Mouse (Mus musculus): ENCODE results near the gene Ano2. TPM values are rescaled to one million over a fixed set of nuclear protein-coding genes. Genes with fewer than 3 reads are reported as not detected.

Gene Ano2
- polyA plus RNA-seq, 1 experiment from 2014 or later = 0.12 TPM

DNA sequence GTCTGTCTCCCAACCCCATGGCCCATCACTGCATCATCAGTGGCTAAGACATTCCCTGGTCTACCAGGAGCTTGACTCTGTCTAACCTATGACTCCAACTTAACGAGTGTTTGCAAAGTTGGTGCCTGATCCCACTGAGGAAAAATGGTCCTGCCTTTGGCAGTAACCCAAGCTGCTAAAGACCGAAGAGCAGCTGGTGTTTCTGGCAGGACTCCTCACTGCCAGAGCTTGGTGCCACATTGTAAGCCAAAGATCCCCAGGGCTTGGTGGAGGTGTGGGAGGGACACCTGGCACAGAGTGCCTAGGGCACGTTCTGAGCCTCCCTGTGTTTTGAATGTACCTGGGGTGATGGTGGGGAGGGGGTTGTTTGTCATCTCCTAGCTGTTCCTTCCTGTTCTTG, 232.5 kb downstream of the Ano2 start:
- no peak for ATAC-seq (ENCODE audit: extremely low read depth, insufficient number of reproducible peaks, low FRiP score, low TSS enrichment)
- WGBS = 60% methylated on average over 3 of the region's 3 CpGs

GRCm38 (mm10) chr6:125924979-125925378, 234.8 kb downstream of the Ano2 start:
- Histone ChIP-seq H3K4me2 (no peak overlapping the region), H3K9me3 (no peaks in the 10 kb centered on the region), H3K27me3 (replicated peaks) (no peaks in the 10 kb centered on the region), H3K36me3 (no peaks in the 10 kb centered on the region), H3K4me1 (peaks cover 3% of the 10 kb centered on the region; the same call in 1 of the 2 replicates), H3K27ac (replicated peaks) (no peak overlapping the region), H3K9ac (no peak overlapping the region), H3K4me3 (no peak overlapping the region)
- WGBS = 66% methylated on average over 2 of the region's 2 CpGs
- ATAC-seq (ENCODE audit: extremely low read depth, insufficient number of reproducible peaks, low FRiP score, low TSS enrichment) = no peak

More for the DNA sequence above, 232.5 kb downstream of the Ano2 start:
- peaks cover 3% of the 10 kb centered on the region; the same call in 1 of the 2 replicates for H3K4me1 ChIP-seq
- H3K4me3 ChIP-seq = no peak overlapping the region
- H3K36me3 ChIP-seq = no peaks in the 10 kb centered on the region
- no peak overlapping the region for H3K27ac ChIP-seq (replicated peaks)
- no peak overlapping the region for H3K9ac ChIP-seq
- H3K27me3 ChIP-seq (replicated peaks) = no peaks in the 10 kb centered on the region
- H3K9me3 ChIP-seq = no peaks in the 10 kb centered on the region
- H3K4me2 ChIP-seq = no peak overlapping the region

DNA sequence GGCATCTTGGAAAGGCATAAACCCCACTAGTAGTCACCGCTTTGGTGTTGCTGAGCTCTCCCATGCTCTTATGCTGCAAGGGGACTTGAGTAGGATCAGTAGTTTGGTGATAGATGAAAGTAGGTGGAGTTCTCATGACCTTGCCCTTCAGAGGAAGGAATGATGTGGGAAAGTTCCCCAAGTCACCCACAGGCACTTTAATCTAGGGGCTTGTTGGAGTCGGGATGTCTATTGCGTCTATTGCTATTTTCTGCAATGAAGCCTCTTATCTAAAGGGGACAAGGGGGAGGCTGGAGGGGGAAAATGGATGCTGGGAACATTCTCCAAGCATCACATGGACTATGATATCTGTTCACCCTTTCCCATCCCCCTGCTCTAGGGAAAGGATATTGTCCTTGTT, 235.6 kb downstream of the Ano2 start:
- Histone ChIP-seq H3K4me1 (peaks cover 3% of the 10 kb centered on the region; the same call in 1 of the 2 replicates), H3K4me3 (no peak overlapping the region), H3K9me3 (no peaks in the 10 kb centered on the region), H3K27ac (replicated peaks) (no peak overlapping the region), H3K9ac (no peak overlapping the region), H3K4me2 (no peak overlapping the region), H3K27me3 (replicated peaks) (no peaks in the 10 kb centered on the region), H3K36me3 (no peaks in the 10 kb centered on the region)
- ATAC-seq (ENCODE audit: extremely low read depth, insufficient number of reproducible peaks, low FRiP score, low TSS enrichment) = no peak
- WGBS = 62% methylated on average over 3 of the region's 3 CpGs

DNA sequence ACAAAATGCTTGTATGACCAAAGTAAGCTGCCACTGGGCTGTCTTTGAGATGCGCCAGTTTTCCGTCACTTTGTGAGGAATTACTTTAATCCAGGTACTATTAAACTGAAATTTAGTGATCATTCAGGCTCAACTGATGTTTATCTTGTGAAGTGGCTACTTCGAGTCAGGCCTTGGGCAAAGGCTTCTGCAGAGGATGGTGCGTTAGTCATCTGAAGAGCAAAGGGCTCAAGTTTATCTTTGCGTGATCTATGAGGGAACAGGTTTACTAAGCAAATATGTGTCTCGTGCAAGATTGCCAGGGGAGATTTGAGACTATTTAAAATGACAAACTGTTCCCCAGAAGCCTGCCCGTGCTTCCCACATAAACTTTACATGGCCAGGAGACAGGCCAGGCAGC, 241.7 kb downstream of the Ano2 start:
- no peaks in the 10 kb centered on the region for H3K36me3 ChIP-seq
- H3K27ac ChIP-seq (replicated peaks) = no peak overlapping the region
- no peak overlapping the region for H3K4me3 ChIP-seq
- ATAC-seq (ENCODE audit: extremely low read depth, insufficient number of reproducible peaks, low FRiP score, low TSS enrichment) = no peak
- no peaks in the 10 kb centered on the region for H3K4me1 ChIP-seq
- no peak overlapping the region for H3K9ac ChIP-seq
- no peaks in the 10 kb centered on the region for H3K9me3 ChIP-seq
- WGBS = 72% methylated on average over 7 of the region's 7 CpGs
- H3K4me2 ChIP-seq = no peak overlapping the region
- H3K27me3 ChIP-seq (replicated peaks) = no peaks in the 10 kb centered on the region

- H3K27me3 ChIP-seq (replicated peaks) = no peaks in the 10 kb centered on the region
- H3K36me3 ChIP-seq = no peaks in the 10 kb centered on the region
- H3K4me2 ChIP-seq = no peak overlapping the region
- no peaks in the 10 kb centered on the region for H3K4me1 ChIP-seq
- no peak for ATAC-seq (ENCODE audit: extremely low read depth, insufficient number of reproducible peaks, low FRiP score, low TSS enrichment)
- H3K9me3 ChIP-seq = no peaks in the 10 kb centered on the region
- H3K9ac ChIP-seq = no peak overlapping the region
- H3K27ac ChIP-seq (replicated peaks) = no peak overlapping the region
- no peak overlapping the region for H3K4me3 ChIP-seq
- 15% methylated on average over 3 of the region's 3 CpGs for WGBS
Measured at GRCm38 (mm10) chr6:125954965-125955364, 264.7 kb downstream of the Ano2 start.

DNA sequence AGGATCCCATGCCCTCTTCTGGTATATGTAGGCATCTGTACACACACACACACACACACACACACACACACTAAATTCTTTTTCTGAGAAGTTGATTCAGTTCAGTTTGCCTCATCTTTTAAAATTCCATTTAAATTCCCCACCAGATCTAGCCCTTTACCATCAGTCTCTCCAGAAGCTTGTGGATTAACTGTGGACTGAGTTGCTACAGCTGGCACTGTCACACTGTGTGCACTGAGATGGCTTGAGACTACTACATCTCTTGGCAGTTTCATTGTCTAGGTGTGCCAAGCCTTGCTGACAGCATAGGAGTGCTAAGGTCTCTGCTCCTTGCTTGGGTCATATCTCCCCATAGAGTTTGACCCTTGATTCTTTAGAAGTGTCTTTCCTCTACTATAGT, 283.3 kb downstream of the Ano2 start:
- Histone ChIP-seq H3K9ac (no peak overlapping the region), H3K9me3 (0 out of 2 replicates have a peak, but pooled peaks cover 5% of the 10 kb centered on the region), H3K27ac (replicated peaks) (no peak overlapping the region), H3K27me3 (replicated peaks) (no peaks in the 10 kb centered on the region; the same call in 1 of the 2 replicates), H3K4me3 (no peak overlapping the region), H3K4me2 (no peak overlapping the region), H3K4me1 (0 out of 2 replicates have a peak, but pooled peaks cover 3% of the 10 kb centered on the region), H3K36me3 (no peaks in the 10 kb centered on the region)
- no peak for ATAC-seq (ENCODE audit: extremely low read depth, insufficient number of reproducible peaks, low FRiP score, low TSS enrichment)

GRCm38 (mm10) chr6:125975788-125976465, 285.7 kb downstream of the Ano2 start:
- Histone ChIP-seq H3K27ac (replicated peaks) (no peak overlapping the region), H3K36me3 (no peaks in the 10 kb centered on the region), H3K9ac (no peak overlapping the region), H3K27me3 (replicated peaks) (no peaks in the 10 kb centered on the region; the same call in 1 of the 2 replicates), H3K4me2 (no peak overlapping the region), H3K4me1 (0 out of 2 replicates have a peak, but pooled peaks cover 3% of the 10 kb centered on the region), H3K9me3 (0 out of 2 replicates have a peak, but pooled peaks cover 5% of the 10 kb centered on the region), H3K4me3 (no peak overlapping the region)
- ATAC-seq (ENCODE audit: extremely low read depth, insufficient number of reproducible peaks, low FRiP score, low TSS enrichment) = no peak
- WGBS = 57% methylated on average over 15 of the region's 15 CpGs

GRCm38 (mm10) chr6:125979601-125980000, 289.4 kb downstream of the Ano2 start:
- Histone ChIP-seq H3K4me1 (0 out of 2 replicates have a peak, but pooled peaks cover 3% of the 10 kb centered on the region), H3K36me3 (no peaks in the 10 kb centered on the region), H3K9ac (no peak overlapping the region), H3K9me3 (no peaks in the 10 kb centered on the region), H3K4me2 (no peak overlapping the region), H3K27ac (replicated peaks) (no peak overlapping the region), H3K27me3 (replicated peaks) (no peaks in the 10 kb centered on the region; the same call in 1 of the 2 replicates), H3K4me3 (no peak overlapping the region)
- WGBS = 82% methylated on average over 5 of the region's 5 CpGs
- ATAC-seq (ENCODE audit: extremely low read depth, insufficient number of reproducible peaks, low FRiP score, low TSS enrichment) = no peak

GRCm38 (mm10) chr6:125984050-125984449, 293.8 kb downstream of the Ano2 start:
- Histone ChIP-seq H3K4me3 (no peak overlapping the region), H3K9me3 (no peaks in the 10 kb centered on the region), H3K27me3 (replicated peaks) (0 out of 2 replicates have a peak, but pooled peaks cover 5% of the 10 kb centered on the region), H3K4me1 (no peaks in the 10 kb centered on the region), H3K9ac (no peak overlapping the region), H3K27ac (replicated peaks) (no peak overlapping the region), H3K36me3 (no peaks in the 10 kb centered on the region), H3K4me2 (no peak overlapping the region)
- 42% methylated on average over 4 of the region's 4 CpGs for WGBS
- no peak for ATAC-seq (ENCODE audit: extremely low read depth, insufficient number of reproducible peaks, low FRiP score, low TSS enrichment)

DNA sequence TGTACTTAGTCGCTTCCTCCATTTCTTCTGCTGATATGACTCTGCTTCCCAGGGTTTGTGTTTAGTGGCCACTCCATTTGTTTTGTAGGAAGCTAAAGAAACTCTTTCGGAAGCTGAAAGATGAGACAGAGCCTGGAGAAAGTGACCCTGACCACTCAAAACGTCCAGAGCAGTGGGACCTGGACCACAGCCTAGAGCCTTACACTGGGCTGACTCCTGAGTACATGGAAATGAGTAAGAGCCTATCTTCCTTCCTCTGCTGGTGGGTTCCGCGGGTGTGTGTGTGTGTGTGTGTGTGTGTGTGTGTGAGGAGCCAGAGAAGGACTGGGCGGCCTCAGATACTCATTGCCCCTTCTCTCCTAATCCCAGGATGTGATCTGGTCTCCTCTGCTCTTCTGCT, 302.5 kb downstream of the Ano2 start:
- no peak for ATAC-seq (ENCODE audit: extremely low read depth, insufficient number of reproducible peaks, low FRiP score, low TSS enrichment)
- 47% methylated on average over 6 of the region's 6 CpGs for WGBS
- 0 out of 2 replicates have a peak, but pooled peaks cover 5% of the 10 kb centered on the region for H3K27me3 ChIP-seq (replicated peaks)

GRCm38 (mm10) chr6:126001797-126002196, 311.6 kb downstream of the Ano2 start:
- ATAC-seq (ENCODE audit: extremely low read depth, insufficient number of reproducible peaks, low FRiP score, low TSS enrichment) = no peak
- no peak overlapping the region for H3K27ac ChIP-seq (replicated peaks)
- H3K9me3 ChIP-seq = no peaks in the 10 kb centered on the region
- H3K36me3 ChIP-seq = no peaks in the 10 kb centered on the region
- 17% methylated on average over 2 of the region's 2 CpGs for WGBS
- no peak overlapping the region for H3K4me2 ChIP-seq
- no peaks in the 10 kb centered on the region for H3K27me3 ChIP-seq (replicated peaks)
- peaks cover 28% of the 10 kb centered on the region for H3K4me1 ChIP-seq
- no peak overlapping the region for H3K4me3 ChIP-seq
- no peak overlapping the region for H3K9ac ChIP-seq

More for the DNA sequence above, 302.5 kb downstream of the Ano2 start:
- H3K4me2 ChIP-seq = no peak overlapping the region
- H3K4me1 ChIP-seq = no peaks in the 10 kb centered on the region
- H3K9ac ChIP-seq = no peak overlapping the region
- no peak overlapping the region for H3K27ac ChIP-seq (replicated peaks)
- H3K9me3 ChIP-seq = no peaks in the 10 kb centered on the region
- no peaks in the 10 kb centered on the region for H3K36me3 ChIP-seq
- no peak overlapping the region for H3K4me3 ChIP-seq
